Mouse (Mus musculus) retina, postnatal 7 days (tissue): ENCODE results near the gene Ppa2.

Experiments used
- DNase-seq: peaks from one replicate; pipeline ENCODE4 v3.0.0-alpha.2; 2012; ENCODE audit warnings: low read depth, low spot score

Gene Ppa2

DNA sequence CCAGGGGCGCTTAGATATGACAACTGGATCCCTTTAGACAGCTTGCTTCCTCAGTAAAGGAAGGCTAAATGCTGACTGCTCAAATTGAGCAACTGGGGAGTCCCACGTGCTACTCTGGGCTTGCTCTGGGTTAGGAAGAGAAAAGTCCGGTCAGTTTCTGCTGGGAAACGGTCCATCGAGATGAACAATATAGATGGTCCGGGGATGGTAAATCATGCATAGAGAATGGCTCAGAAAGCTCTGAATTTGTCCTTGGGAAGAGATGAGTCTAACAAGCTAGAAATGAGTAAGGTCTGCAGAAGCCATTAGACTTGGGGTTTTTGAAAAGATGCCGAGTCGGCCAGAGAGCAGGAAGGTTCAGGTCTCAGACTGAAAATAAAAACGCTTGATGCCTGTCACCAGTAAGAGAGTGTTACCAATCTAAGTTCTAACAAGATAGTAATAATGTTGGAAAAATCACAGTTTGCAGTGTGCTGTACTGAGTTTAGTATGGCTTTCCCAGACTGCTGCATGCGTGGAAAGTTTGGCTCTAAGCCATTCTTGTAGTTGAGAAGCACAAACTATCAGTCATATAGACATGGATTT lies 80.0 kb downstream of the Ppa2 start:
- DNase-seq: no peak

DNA sequence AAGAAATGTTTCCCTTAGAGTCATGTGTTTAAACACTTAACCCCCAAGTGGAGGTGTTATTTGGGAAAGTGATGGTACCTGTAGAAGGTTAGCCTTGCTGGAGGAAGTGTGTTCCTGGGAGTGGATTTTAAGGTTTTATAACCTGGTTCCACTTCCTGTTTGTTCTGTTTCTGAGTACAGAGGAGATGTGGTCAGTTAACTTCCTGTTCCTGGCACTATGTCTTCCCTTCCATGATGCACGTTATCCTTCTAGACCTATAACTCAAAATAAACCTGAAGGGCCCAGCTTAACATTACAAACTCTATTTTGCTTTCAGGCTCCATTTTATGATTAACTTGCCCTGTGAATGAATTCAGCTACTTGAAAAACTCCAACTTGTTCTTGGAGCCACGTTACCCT lies 84.6 kb downstream of the Ppa2 start:
- no peak for DNase-seq

DNA sequence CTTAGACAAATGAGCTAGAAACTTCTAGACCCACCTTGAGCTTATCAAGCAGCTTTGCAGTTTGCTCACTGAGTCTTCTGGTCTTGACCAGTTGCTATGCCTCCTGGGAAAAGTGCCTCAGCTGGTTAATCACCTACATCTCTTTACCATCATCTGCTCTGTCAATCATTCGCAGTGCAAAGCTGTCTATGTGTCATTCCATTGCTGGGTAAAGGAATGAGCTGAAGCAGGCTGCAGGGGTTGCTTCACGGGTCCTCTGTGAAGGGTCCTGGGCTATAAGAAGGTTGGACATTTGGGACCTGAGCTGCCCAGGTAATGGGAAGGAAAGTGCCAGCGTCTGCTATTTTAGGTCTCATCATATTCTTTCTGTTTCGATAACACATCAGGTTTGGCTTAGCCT lies 93.9 kb downstream of the Ppa2 start:
- DNase-seq: no peak

DNA sequence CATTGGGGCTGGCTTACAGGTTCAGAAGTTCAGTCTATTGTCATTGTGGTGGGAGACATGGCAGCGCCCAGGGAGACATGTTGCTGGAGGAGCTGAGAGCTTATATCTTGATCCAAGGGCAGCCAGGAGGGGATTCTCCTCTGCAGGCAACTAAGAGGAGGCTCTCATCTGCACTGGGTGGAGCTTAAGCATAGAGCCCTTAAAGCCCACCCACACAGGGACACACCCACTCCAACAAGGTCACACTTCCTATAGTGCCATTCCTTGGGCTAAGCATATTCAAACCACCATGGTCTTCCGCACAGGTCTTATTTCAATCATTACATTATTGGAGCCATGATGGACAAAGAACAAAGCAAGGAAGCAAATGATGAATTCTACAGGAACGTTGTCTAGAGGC lies 95.7 kb downstream of the Ppa2 start:
- no peak for DNase-seq

DNA sequence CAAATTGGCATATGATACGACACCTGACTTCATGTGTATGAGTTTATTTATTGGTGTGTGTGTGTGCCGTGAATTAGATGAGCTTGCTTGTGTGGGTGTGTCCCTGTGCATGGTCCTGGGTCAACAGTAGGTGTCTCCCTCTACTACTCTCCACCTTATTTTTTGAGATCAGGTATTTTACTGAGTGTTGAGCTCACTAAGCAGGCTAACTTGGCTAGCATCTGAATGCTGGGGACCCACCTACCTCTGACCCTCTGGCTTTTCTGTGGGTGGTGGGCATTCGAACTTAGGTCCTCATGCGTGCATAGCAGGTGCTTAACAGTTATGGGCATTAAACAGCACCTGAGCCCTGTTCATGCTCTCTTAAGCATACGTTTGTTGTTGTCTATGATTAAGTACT lies 96.3 kb downstream of the Ppa2 start:
- no peak for DNase-seq

DNA sequence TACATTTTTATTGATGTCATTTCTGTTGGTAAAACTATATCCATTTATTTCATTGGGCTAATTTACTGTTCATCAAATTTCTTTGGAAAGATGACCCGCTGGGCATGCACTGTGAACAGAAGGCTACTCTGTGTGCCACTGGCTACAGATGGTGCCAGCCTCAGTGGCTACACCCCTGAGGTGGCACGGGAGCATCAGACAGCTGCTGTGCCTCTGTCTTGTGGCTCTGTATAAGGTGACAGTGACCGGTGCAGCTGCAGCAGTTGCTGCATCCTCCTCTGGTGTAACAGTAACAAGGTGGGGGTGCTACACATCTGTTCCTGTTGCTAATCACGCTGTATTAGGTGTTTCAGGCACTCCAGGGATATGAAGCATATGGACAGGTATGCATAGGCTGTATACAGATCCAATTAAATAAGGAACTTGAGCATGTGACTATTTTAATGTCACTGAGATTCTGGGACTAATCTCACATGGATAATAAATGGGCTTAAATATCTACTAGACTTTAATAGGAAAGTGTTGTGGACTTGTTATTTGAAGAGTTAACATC lies 101.3 kb downstream of the Ppa2 start:
- no peak for DNase-seq

DNA sequence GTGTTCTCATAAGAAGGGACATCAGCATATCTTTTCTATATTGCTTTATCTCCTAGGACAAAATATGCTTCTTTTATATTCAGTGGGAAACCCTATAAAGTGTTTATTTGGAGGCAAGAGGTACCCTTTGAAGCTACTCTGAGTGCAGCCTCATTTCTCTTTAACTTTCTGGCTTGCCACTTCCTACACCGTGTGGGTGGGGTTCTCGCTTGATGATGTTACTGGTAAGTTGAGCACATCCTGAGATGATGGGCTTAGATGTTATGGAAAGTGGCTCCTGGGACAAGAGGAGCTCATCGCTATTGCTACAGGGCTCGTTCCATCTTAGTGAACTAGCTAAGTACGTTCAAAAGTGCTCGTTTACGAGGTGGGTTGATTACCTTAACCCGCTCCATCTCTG lies 101.9 kb downstream of the Ppa2 start:
- DNase-seq: no peak

DNA sequence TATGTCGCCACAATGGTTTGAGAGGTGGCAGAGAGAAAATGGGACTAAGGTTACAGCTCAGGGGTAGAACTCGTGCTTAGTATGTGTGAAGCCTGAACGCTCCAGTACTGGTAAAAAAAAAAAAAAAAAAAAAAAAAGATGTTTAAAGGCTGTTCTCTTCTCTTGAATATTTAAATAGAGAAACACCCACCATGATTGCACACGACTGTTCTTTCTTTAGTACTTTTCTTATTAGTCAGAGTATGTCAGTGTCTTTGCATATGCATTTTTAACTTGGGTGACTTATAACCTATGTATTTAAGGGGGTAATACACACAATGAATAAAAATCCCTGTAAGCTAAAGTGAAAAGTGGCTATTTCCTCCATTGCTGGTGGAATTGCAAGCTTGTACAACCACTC lies 104.8 kb downstream of the Ppa2 start:
- DNase-seq: no peak

DNA sequence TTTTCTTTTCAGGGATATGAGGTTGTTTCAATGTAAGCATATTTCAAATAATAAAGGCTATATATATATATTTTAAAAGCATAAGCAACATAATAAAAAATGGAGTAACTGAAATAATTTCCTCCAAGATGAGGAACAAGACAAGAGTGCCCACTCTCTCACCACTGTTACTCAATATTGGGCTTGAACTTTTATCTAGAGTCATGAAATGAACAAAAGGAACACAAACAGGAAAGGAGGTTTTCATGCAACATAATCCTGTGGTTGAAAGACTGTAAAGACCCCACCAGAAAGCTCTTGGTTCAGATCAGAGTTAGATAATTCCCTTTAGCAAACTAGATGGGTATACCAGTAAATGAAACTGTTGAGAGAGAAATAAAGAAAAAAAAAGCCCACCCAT lies 113.2 kb downstream of the Ppa2 start:
- no peak for DNase-seq
